Mouse (Mus musculus): ENCODE results near the gene Zbtb20. TPM values are rescaled to one million over a fixed set of nuclear protein-coding genes. Genes with fewer than 3 reads are reported as not detected.

The Zbtb20 gene
- total and polyA plus RNA-seq, 2 experiments from 2014 or later, result 19.8 to 45.8 TPM

DNA sequence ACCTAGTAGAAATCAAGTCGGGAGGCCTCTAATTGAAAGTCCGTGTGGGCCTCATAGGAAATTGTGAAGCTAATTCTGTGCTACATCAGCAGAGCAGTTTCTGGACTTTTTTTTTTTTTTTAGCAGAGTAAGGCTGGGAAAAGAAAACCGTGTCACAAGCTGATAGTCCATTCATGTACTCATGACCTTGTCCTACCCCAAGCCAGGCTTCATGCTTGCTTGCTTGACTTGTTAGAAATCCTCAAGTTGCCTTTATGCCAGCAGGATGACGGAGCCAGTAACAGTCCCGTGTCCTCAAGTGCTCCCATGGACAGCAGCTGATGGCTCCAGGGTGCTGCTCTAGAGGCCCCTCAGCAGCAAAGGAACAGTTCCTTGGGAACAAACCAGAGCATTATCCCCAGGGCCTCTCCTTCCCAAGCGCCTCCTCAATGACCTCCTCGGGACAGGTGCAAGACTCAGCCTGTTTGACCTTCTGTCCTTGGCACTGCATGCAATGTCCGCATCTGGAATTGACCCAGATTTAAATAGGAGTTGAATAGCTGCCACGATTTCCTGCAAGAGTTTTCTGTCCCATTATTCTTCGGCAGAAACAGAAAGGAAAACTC is 588.9 kb downstream of the Zbtb20 start:
- Histone ChIP-seq H3K4me1 (ENCODE audit: control insufficient read depth, insufficient read depth) (peaks cover 21% of the 10 kb centered on the region), H3K9me3 (replicated peaks; ENCODE audit: control insufficient read depth, low read length) (no peaks in the 10 kb centered on the region), H3K9ac (replicated peaks; ENCODE audit: low read depth, low read length) (no peak overlapping the region), H3K4me2 (ENCODE audit: low read depth, low read length) (peak overlapping the region; percentile 40), H3K36me3 (replicated peaks; ENCODE audit: control insufficient read depth, insufficient read depth, low read length) (no peaks in the 10 kb centered on the region), H3K27ac (ENCODE audit: low read depth) (peak overlapping the region; percentile 69), H3K27me3 (ENCODE audit: control insufficient read depth, insufficient read depth, low read length) (no peaks in the 10 kb centered on the region), H3K4me3 (ENCODE audit: low read depth, low read length) (no peak overlapping the region)
- 23% methylated on average over 10 of the region's 10 CpGs for WGBS
- TF ChIP-seq EP300 (IDR thresholded peaks at IDR 0.05; ENCODE audit: low read depth) (no peak), CTCF (IDR thresholded peaks at IDR 0.05; ENCODE audit: low read depth) (no peak)
- peak; percentile 76 for DNase-seq (ENCODE audit: low spot score)
- peak; percentile 71 for ATAC-seq (ENCODE audit: insufficient read depth, low read depth)

DNA sequence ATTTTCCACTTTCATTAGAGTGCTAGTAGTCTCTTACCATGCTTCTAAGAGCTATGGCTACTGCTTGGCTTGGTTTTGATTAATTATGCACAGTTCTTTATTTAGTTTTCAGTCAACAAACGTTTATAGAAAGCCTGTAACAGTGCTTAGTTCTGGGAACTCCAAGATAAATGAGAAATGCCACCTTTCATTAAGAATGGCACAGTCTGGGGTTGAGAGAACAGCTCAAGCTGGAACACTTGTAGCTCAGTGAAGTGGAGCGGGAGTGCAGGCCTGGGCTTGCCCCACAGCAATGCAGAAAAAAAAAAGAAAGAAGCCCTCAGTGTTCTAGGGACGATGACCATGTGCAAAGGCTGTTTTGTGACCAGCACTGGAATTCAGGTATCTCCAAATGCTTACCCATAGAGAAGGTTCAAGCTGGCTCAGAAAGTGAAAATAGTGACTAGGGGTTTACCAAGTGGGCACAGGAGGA is 589.7 kb downstream of the Zbtb20 start:
- DNase-seq (ENCODE audit: low spot score), result no peak
- TF ChIP-seq CTCF (IDR thresholded peaks at IDR 0.05; ENCODE audit: low read depth) (no peak), EP300 (IDR thresholded peaks at IDR 0.05; ENCODE audit: low read depth) (no peak)
- no peak overlapping the region for H3K9ac ChIP-seq (replicated peaks; ENCODE audit: low read depth, low read length)
- peak overlapping the region; percentile 40; the same call in 1 of the 2 replicates for H3K4me2 ChIP-seq (ENCODE audit: low read depth, low read length)
- no peak overlapping the region for H3K4me3 ChIP-seq (ENCODE audit: low read depth, low read length)
- no peaks in the 10 kb centered on the region for H3K27me3 ChIP-seq (ENCODE audit: control insufficient read depth, insufficient read depth, low read length)
- no peak for ATAC-seq (ENCODE audit: insufficient read depth, low read depth)
- WGBS, result 57% methylated on average over 3 of the region's 3 CpGs
- H3K9me3 ChIP-seq (replicated peaks; ENCODE audit: control insufficient read depth, low read length), result no peaks in the 10 kb centered on the region
- H3K27ac ChIP-seq (ENCODE audit: low read depth), result peak overlapping the region; percentile 69
- H3K4me1 ChIP-seq (ENCODE audit: control insufficient read depth, insufficient read depth), result peaks cover 21% of the 10 kb centered on the region
- H3K36me3 ChIP-seq (replicated peaks; ENCODE audit: control insufficient read depth, insufficient read depth, low read length), result no peaks in the 10 kb centered on the region

DNA sequence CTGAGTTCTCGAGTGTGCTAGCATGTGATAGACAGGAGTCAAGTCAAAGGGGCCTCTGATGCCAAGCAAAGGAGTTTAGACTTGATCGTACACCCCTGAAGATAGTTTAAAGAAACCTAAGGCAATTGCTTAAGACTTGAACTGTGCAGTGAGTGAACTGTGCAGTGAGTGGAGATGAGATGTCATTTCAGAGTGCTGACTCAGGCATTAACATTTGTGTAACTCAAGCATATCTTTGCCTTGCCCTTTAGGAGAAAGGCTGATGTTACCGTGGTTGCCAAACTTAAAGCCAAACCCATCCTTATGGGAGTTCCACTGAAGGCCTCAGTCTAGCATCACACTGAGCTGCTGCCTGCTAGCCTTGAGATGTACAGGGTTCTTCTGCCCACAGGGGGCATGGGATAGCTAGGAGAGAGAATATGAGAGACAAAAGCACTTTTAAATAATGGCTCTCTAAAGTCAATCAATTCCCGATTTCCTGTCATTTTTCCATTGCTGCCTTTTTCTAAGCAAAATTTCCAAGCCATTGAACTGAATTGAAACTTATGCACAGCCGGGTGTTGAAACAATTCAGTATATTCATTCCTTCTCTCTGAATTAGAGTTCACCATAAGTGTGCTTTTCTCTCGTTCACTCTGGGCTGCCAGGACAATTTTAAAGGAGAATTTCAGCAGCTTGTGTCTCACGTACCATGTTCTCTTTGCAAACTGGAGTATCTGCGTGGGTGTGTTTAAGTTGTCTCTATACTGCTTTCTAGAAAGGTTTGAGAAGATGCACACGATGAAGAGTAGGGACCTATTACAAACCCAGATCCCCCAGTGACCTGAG is 590.5 kb downstream of the Zbtb20 start:
- no peak for DNase-seq (ENCODE audit: low spot score)
- Histone ChIP-seq H3K4me2 (ENCODE audit: low read depth, low read length) (no peak overlapping the region), H3K36me3 (replicated peaks; ENCODE audit: control insufficient read depth, insufficient read depth, low read length) (no peaks in the 10 kb centered on the region), H3K9ac (replicated peaks; ENCODE audit: low read depth, low read length) (no peak overlapping the region), H3K4me3 (ENCODE audit: low read depth, low read length) (no peak overlapping the region), H3K27ac (ENCODE audit: low read depth) (peak overlapping the region; percentile 69; the same call in 1 of the 2 replicates), H3K27me3 (ENCODE audit: control insufficient read depth, insufficient read depth, low read length) (no peaks in the 10 kb centered on the region), H3K4me1 (ENCODE audit: control insufficient read depth, insufficient read depth) (peaks cover 21% of the 10 kb centered on the region), H3K9me3 (replicated peaks; ENCODE audit: control insufficient read depth, low read length) (no peaks in the 10 kb centered on the region)
- WGBS, result 91% methylated on average over 9 of the region's 9 CpGs
- TF ChIP-seq CTCF (IDR thresholded peaks at IDR 0.05; ENCODE audit: low read depth) (no peak), EP300 (IDR thresholded peaks at IDR 0.05; ENCODE audit: low read depth) (no peak)
- no peak for ATAC-seq (ENCODE audit: insufficient read depth, low read depth)

DNA sequence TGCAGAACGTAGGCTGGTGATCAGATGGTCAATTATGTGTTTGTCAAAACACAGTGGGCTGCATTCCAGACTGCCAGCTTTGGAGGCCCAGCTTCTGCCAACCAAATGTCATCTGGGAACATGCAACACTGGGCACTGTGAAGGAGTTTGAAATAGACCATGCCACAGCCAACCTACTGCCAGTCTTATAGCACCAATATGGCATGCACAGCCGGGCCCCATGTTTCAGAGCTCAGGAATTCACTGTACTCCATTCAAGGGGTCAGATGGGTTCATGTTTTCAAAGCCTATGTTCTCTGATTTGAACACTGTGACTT is 591.0 kb downstream of the Zbtb20 start:
- H3K4me3 ChIP-seq (ENCODE audit: low read depth, low read length), result no peak overlapping the region
- H3K27me3 ChIP-seq (ENCODE audit: control insufficient read depth, insufficient read depth, low read length), result no peaks in the 10 kb centered on the region
- no peaks in the 10 kb centered on the region for H3K36me3 ChIP-seq (replicated peaks; ENCODE audit: control insufficient read depth, insufficient read depth, low read length)
- H3K9me3 ChIP-seq (replicated peaks; ENCODE audit: control insufficient read depth, low read length), result no peaks in the 10 kb centered on the region
- H3K9ac ChIP-seq (replicated peaks; ENCODE audit: low read depth, low read length), result no peak overlapping the region
- 41% methylated on average over 2 of the region's 2 CpGs for WGBS
- TF ChIP-seq CTCF (IDR thresholded peaks at IDR 0.05; ENCODE audit: low read depth) (no peak), EP300 (IDR thresholded peaks at IDR 0.05; ENCODE audit: low read depth) (no peak)
- DNase-seq (ENCODE audit: low spot score) (no peak), ATAC-seq (ENCODE audit: insufficient read depth, low read depth) (peak; percentile 50; the same call in 1 of the 2 replicates)
- peaks cover 21% of the 10 kb centered on the region for H3K4me1 ChIP-seq (ENCODE audit: control insufficient read depth, insufficient read depth)
- H3K4me2 ChIP-seq (ENCODE audit: low read depth, low read length), result no peak overlapping the region
- H3K27ac ChIP-seq (ENCODE audit: low read depth), result 0 out of 2 replicates have a peak overlapping the region, but pooled peaks have one; percentile 21

DNA sequence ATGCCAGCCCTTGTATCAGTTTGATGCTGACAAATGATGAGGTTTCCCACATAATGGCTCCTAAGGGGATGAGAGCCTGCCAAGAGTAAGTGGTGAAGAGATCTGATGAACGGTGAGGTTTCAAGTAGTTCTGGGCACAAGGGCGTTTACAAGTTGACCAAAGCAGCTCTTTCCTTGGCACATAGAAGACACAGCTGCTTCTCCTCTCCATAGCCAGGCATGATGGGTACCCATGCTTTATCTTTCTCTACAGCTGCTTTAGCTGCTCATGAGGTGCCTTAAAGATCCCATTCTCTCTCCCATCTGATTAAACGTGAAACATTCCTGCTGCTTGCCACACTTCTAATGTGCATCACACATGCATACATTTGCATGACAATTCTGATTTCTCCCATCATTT is 595.4 kb downstream of the Zbtb20 start:
- WGBS, result 69% methylated on average over 3 of the region's 3 CpGs
- H3K9ac ChIP-seq (replicated peaks; ENCODE audit: low read depth, low read length), result no peak overlapping the region
- no peaks in the 10 kb centered on the region for H3K9me3 ChIP-seq (replicated peaks; ENCODE audit: control insufficient read depth, low read length)
- H3K4me3 ChIP-seq (ENCODE audit: low read depth, low read length), result no peak overlapping the region
- H3K36me3 ChIP-seq (replicated peaks; ENCODE audit: control insufficient read depth, insufficient read depth, low read length), result no peaks in the 10 kb centered on the region
- no peak overlapping the region for H3K27ac ChIP-seq (ENCODE audit: low read depth)
- no peaks in the 10 kb centered on the region for H3K27me3 ChIP-seq (ENCODE audit: control insufficient read depth, insufficient read depth, low read length)
- H3K4me1 ChIP-seq (ENCODE audit: control insufficient read depth, insufficient read depth), result peaks cover 7% of the 10 kb centered on the region
- no peak for DNase-seq (ENCODE audit: low spot score)
- TF ChIP-seq EP300 (IDR thresholded peaks at IDR 0.05; ENCODE audit: low read depth), result no peak
- TF ChIP-seq CTCF (IDR thresholded peaks at IDR 0.05; ENCODE audit: low read depth), result no peak
- no peak for ATAC-seq (ENCODE audit: insufficient read depth, low read depth)
- no peak overlapping the region for H3K4me2 ChIP-seq (ENCODE audit: low read depth, low read length)

Data from heart, postnatal 0 days (tissue).